Mouse (Mus musculus): ENCODE measurements around the gene Defb28. TPM values are rescaled to one million over a fixed set of nuclear protein-coding genes. Genes with fewer than 3 reads are reported as not detected.

Defb28 gene
- polyA plus RNA-seq, 1 experiment from 2014 or later: not detected

DNA sequence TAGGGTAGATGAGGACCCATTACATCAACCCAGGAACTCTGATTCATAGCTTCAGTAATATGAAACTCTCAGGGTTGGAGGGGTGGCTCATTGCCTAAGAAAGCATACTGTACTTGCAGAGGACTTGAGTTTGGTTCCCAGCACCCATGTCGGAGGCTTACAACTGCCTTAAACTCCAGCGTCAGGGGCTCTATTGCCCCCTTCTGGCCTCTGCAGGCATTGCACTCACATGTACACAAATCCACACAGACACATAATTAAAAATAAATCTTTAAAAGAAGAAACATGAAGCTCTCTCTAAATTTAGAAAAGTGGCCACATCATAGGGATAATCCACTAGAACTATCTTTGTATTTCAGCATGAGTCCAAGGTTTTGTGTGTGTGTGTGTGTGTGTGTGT lies 24.8 kb downstream of the Defb28 start:
- H3K4me2 ChIP-seq (ENCODE audit: low read length): no peak overlapping the region
- H3K4me1 ChIP-seq (replicated peaks; ENCODE audit: control insufficient read depth, insufficient read depth, low read length): no peaks in the 10 kb centered on the region
- H3K27me3 ChIP-seq (replicated peaks; ENCODE audit: control insufficient read depth, insufficient read depth, low read length): no peaks in the 10 kb centered on the region
- no peak overlapping the region for H3K9ac ChIP-seq (ENCODE audit: low read length)
- 71% methylated on average over 2 of the region's 2 CpGs for WGBS
- no peaks in the 10 kb centered on the region for H3K36me3 ChIP-seq (ENCODE audit: control insufficient read depth, insufficient read depth, low read length)
- no peaks in the 10 kb centered on the region for H3K9me3 ChIP-seq (ENCODE audit: control insufficient read depth, low read length)
- DNase-seq (ENCODE audit: low spot score) (no peak), ATAC-seq (replicated peaks; ENCODE audit: low FRiP score, low TSS enrichment, low read depth) (no peak)
- no peak overlapping the region for H3K27ac ChIP-seq (ENCODE audit: low read depth)
- H3K4me3 ChIP-seq (ENCODE audit: low read depth, low read length): no peak overlapping the region

DNA sequence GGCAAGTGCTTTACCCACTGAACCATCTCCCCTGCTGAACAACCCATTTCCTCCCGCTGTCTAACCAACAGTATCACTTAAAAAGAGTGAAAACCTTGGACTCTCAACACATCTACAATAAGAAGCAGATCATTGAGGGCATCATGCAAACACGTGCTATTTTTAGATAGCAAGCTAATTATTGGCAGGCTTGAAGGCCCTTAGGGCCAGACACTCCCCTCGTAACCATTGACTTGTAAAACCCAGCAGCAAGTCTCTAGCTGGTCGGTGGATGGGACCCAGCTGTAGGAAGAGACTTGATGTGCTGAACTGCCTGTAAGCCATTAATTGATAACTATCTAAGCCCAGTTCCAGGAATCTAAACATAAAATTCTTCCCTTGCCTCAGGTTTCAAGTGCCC lies 25.4 kb downstream of the Defb28 start:
- H3K4me1 ChIP-seq (replicated peaks; ENCODE audit: control insufficient read depth, insufficient read depth, low read length): no peaks in the 10 kb centered on the region
- no peak overlapping the region for H3K4me2 ChIP-seq (ENCODE audit: low read length)
- no peaks in the 10 kb centered on the region for H3K36me3 ChIP-seq (ENCODE audit: control insufficient read depth, insufficient read depth, low read length)
- ATAC-seq (replicated peaks; ENCODE audit: low FRiP score, low TSS enrichment, low read depth) (no peak), DNase-seq (ENCODE audit: low spot score) (no peak)
- H3K4me3 ChIP-seq (ENCODE audit: low read depth, low read length): no peak overlapping the region
- 67% methylated on average over 4 of the region's 4 CpGs for WGBS
- H3K27me3 ChIP-seq (replicated peaks; ENCODE audit: control insufficient read depth, insufficient read depth, low read length): no peaks in the 10 kb centered on the region
- no peak overlapping the region for H3K27ac ChIP-seq (ENCODE audit: low read depth)
- no peaks in the 10 kb centered on the region for H3K9me3 ChIP-seq (ENCODE audit: control insufficient read depth, low read length)
- no peak overlapping the region for H3K9ac ChIP-seq (ENCODE audit: low read length)

DNA sequence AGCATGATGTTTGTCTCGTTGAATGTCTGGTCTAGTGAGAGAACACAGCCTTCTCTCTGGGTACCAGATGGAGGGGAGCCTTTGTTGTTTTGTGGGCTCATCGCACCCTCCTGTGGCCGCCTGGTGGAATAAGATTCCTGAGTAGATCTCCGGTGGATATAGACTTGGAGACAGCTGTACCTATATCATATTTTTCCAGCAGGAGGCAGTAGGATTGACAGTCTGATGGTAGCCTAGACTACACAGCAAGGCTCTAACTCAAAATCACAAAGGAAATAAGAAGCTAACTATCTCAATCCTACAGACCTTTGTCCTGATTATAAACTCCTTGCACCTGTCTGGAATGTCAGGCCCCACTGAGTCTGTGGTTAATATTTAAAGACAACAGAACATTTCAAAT lies 26.6 kb downstream of the Defb28 start:
- no peaks in the 10 kb centered on the region for H3K36me3 ChIP-seq (ENCODE audit: control insufficient read depth, insufficient read depth, low read length)
- no peak overlapping the region for H3K9ac ChIP-seq (ENCODE audit: low read length)
- no peak overlapping the region for H3K27ac ChIP-seq (ENCODE audit: low read depth)
- H3K4me2 ChIP-seq (ENCODE audit: low read length): no peak overlapping the region
- H3K27me3 ChIP-seq (replicated peaks; ENCODE audit: control insufficient read depth, insufficient read depth, low read length): no peaks in the 10 kb centered on the region
- H3K4me3 ChIP-seq (ENCODE audit: low read depth, low read length): no peak overlapping the region
- WGBS: 22% methylated on average over 4 of the region's 4 CpGs
- H3K4me1 ChIP-seq (replicated peaks; ENCODE audit: control insufficient read depth, insufficient read depth, low read length): no peaks in the 10 kb centered on the region
- ATAC-seq (replicated peaks; ENCODE audit: low FRiP score, low TSS enrichment, low read depth) (peak; percentile 80), DNase-seq (ENCODE audit: low spot score) (peak; percentile 58)
- no peaks in the 10 kb centered on the region for H3K9me3 ChIP-seq (ENCODE audit: control insufficient read depth, low read length)

DNA sequence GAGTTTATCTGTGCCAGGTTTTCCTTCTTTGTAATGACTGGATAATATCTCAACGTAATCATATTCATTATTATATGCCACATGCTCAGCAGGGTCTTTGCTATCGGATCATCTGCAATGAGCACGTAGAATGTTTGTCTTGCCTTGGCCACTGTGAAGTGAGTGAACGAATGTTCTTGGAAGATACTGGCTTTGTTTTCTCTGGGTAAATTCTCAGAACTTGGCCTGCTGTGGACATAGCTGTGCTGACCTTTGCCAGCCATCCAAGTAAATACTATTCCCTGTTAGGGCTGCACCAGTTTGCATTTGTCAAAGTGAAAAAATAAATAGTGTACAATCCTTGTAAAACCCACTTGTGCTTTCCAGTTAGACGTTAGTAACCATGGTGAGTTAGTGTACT lies 30.1 kb downstream of the Defb28 start:
- no peaks in the 10 kb centered on the region for H3K36me3 ChIP-seq (ENCODE audit: control insufficient read depth, insufficient read depth, low read length)
- no peaks in the 10 kb centered on the region for H3K9me3 ChIP-seq (ENCODE audit: control insufficient read depth, low read length)
- no peak overlapping the region for H3K4me3 ChIP-seq (ENCODE audit: low read depth, low read length)
- no peak overlapping the region for H3K27ac ChIP-seq (ENCODE audit: low read depth)
- no peak overlapping the region for H3K4me2 ChIP-seq (ENCODE audit: low read length)
- H3K4me1 ChIP-seq (replicated peaks; ENCODE audit: control insufficient read depth, insufficient read depth, low read length): no peaks in the 10 kb centered on the region
- 56% methylated on average over 5 of the region's 5 CpGs for WGBS
- no peaks in the 10 kb centered on the region for H3K27me3 ChIP-seq (replicated peaks; ENCODE audit: control insufficient read depth, insufficient read depth, low read length)
- ATAC-seq (replicated peaks; ENCODE audit: low FRiP score, low TSS enrichment, low read depth) (no peak), DNase-seq (ENCODE audit: low spot score) (no peak)
- no peak overlapping the region for H3K9ac ChIP-seq (ENCODE audit: low read length)

DNA sequence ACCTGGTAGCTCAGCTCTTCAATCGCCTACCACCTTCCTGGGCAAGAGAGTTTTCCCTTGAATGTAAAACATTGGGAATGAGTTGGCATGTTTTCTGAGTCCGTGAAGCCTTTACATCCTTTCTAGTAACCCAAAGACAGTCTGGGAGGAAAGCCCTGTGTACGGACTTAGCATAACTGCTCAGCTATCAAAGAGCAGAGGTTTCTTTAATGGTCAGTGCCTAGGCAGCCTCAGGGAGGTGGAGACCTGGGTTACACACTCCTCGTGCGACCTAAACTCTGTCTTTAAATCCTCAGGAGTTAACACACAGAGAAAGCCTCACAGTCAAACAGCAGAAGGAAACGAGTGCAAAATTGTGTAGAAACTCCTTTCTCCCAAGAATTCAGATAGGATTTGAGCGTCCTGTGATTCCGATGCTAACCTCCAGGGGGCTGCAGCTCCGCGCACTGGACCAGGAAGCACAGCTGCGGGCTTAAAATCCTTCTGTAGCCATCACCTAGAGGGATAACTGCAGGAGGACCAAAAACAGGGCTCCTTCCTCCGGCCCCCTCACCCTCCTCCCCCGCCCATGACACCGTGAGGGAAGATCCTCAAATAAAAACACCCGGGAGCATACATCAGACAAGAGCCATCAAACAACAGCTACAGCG lies 35.8 kb downstream of the Defb28 start:
- Histone ChIP-seq H3K9ac (ENCODE audit: low read length) (no peak overlapping the region), H3K4me3 (ENCODE audit: low read depth, low read length) (no peak overlapping the region), H3K4me2 (ENCODE audit: low read length) (no peak overlapping the region), H3K9me3 (ENCODE audit: control insufficient read depth, low read length) (no peaks in the 10 kb centered on the region), H3K27me3 (replicated peaks; ENCODE audit: control insufficient read depth, insufficient read depth, low read length) (no peaks in the 10 kb centered on the region), H3K27ac (ENCODE audit: low read depth) (no peak overlapping the region), H3K36me3 (ENCODE audit: control insufficient read depth, insufficient read depth, low read length) (no peaks in the 10 kb centered on the region), H3K4me1 (replicated peaks; ENCODE audit: control insufficient read depth, insufficient read depth, low read length) (no peaks in the 10 kb centered on the region)
- no peak for ATAC-seq (replicated peaks; ENCODE audit: low FRiP score, low TSS enrichment, low read depth)
- DNase-seq (ENCODE audit: low spot score): peak; percentile 86
- 13% methylated on average over 16 of the region's 16 CpGs for whole genome bisulfite sequencing

DNA sequence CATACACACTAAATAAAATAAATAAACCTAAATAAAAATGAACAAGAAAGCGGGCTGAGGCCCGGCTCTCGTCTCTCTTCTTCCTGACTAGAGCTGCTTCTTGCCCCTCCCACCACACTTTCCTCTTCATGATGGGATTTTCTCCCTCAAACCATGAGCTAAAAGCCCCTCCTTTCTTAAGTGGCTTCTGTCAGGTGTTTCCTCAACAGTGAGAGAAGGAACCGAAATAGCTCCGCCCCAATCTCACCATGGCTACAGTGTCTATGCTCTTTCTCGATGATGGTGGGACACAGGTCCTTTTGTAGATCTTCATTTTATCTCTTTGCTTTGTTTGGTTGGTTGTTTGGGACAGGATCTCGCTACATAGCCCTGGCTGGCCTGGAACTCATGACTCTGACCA lies 38.6 kb downstream of the Defb28 start:
- H3K4me2 ChIP-seq (ENCODE audit: low read length): no peak overlapping the region
- H3K27ac ChIP-seq (ENCODE audit: low read depth): no peak overlapping the region
- no peaks in the 10 kb centered on the region for H3K4me1 ChIP-seq (replicated peaks; ENCODE audit: control insufficient read depth, insufficient read depth, low read length)
- H3K4me3 ChIP-seq (ENCODE audit: low read depth, low read length): no peak overlapping the region
- no peak for ATAC-seq (replicated peaks; ENCODE audit: low FRiP score, low TSS enrichment, low read depth)
- DNase-seq (ENCODE audit: low spot score): no peak
- no peak overlapping the region for H3K9ac ChIP-seq (ENCODE audit: low read length)
- H3K9me3 ChIP-seq (ENCODE audit: control insufficient read depth, low read length): no peaks in the 10 kb centered on the region
- no peaks in the 10 kb centered on the region for H3K36me3 ChIP-seq (ENCODE audit: control insufficient read depth, insufficient read depth, low read length)
- WGBS: 81% methylated on average over 7 of the region's 7 CpGs
- H3K27me3 ChIP-seq (replicated peaks; ENCODE audit: control insufficient read depth, insufficient read depth, low read length): no peaks in the 10 kb centered on the region

DNA sequence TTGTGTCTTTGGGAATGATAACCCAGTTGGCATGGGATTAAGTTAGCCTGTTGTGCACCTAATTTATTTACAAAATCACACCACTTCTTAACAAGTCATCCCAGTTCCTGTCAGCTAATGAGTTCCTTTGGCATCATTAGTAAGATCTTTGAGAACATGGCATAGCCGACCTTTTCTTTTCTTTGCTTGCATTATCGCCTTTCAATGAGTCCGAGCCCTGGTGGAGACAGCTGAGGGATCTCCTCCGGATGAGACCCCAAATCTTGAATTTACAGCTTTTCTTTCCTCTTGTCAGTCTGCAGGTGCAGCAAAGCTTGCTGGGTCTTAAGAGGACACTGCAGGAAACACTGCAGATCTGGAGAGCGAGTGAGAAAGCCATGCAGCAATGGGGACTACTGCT lies 51.0 kb downstream of the Defb28 start, which contains the start of gene Gm17416:
Gm17416 (plus strand) TSS at position 301 of the 400 bp plus-strand sequence.
- H3K27ac ChIP-seq (ENCODE audit: low read depth): no peak within 1 kb of the TSS
- H3K9ac ChIP-seq (ENCODE audit: low read length): no peak within 1 kb of the TSS
- no peaks in the 10 kb centered on the region for H3K4me1 ChIP-seq (replicated peaks; ENCODE audit: control insufficient read depth, insufficient read depth, low read length)
- no peaks in the 10 kb centered on the region for H3K27me3 ChIP-seq (replicated peaks; ENCODE audit: control insufficient read depth, insufficient read depth, low read length)
- H3K4me3 ChIP-seq (ENCODE audit: low read depth, low read length): no peak within 1 kb of the TSS
- ATAC-seq (replicated peaks; ENCODE audit: low FRiP score, low TSS enrichment, low read depth): no peak
- 90% methylated on average over 5 of the region's 5 CpGs for WGBS
- H3K9me3 ChIP-seq (ENCODE audit: control insufficient read depth, low read length): no peaks in the 10 kb centered on the region
- H3K36me3 ChIP-seq (ENCODE audit: control insufficient read depth, insufficient read depth, low read length): no peaks in the 10 kb centered on the region
- H3K4me2 ChIP-seq (ENCODE audit: low read length): no peak within 1 kb of the TSS
- no peak for DNase-seq (ENCODE audit: low spot score)

DNA sequence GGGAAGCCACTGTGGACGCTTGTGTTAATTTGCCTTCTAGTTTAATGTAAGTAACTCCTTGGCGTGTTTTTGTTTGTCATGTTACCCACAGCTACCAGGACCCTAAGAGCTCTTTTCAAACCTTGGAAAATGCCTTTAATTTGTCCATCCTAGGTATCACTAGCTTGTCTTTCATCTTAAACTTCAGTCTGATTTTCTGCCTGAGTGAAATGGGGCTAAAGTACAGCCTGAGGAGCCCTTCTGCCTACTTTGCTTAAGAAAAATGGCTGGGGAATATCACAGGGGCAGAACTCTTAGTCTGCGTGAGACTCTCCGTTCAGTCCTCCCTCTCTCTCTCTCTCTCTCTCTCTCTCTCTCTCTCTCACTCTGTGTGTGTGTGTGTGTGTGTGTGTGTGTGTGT lies 51.8 kb downstream of the Defb28 start:
- no peak for DNase-seq (ENCODE audit: low spot score)
- no peak overlapping the region for H3K4me2 ChIP-seq (ENCODE audit: low read length)
- no peaks in the 10 kb centered on the region for H3K36me3 ChIP-seq (ENCODE audit: control insufficient read depth, insufficient read depth, low read length)
- no peak overlapping the region for H3K4me3 ChIP-seq (ENCODE audit: low read depth, low read length)
- H3K27ac ChIP-seq (ENCODE audit: low read depth): no peak overlapping the region
- H3K9ac ChIP-seq (ENCODE audit: low read length): no peak overlapping the region
- H3K9me3 ChIP-seq (ENCODE audit: control insufficient read depth, low read length): no peaks in the 10 kb centered on the region
- no peaks in the 10 kb centered on the region for H3K27me3 ChIP-seq (replicated peaks; ENCODE audit: control insufficient read depth, insufficient read depth, low read length)
- ATAC-seq (replicated peaks; ENCODE audit: low FRiP score, low TSS enrichment, low read depth): no peak
- H3K4me1 ChIP-seq (replicated peaks; ENCODE audit: control insufficient read depth, insufficient read depth, low read length): no peaks in the 10 kb centered on the region
- WGBS: 74% methylated on average over 4 of the region's 4 CpGs

DNA sequence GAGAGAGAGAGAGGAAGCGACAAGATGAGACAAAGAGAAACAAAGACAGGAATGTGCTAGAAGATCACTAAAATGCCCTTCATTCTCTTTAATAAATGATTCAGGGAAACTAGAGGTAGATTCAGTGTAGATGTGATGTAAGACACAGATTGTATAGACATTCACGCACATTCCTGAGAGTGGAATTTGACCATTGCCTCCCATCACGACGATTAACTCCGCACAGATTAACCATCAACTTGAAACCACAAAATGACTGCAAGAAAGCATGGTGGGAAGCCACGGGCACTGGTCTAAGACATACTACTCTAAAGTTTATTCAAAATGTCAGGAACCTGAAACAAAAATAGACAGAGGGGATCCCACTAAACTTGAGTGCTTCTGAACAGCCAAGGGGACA lies 52.3 kb downstream of the Defb28 start:
- H3K36me3 ChIP-seq (ENCODE audit: control insufficient read depth, insufficient read depth, low read length): no peaks in the 10 kb centered on the region
- no peak overlapping the region for H3K27ac ChIP-seq (ENCODE audit: low read depth)
- H3K9ac ChIP-seq (ENCODE audit: low read length): no peak overlapping the region
- no peak overlapping the region for H3K4me2 ChIP-seq (ENCODE audit: low read length)
- 59% methylated on average over 6 of the region's 6 CpGs for WGBS
- H3K9me3 ChIP-seq (ENCODE audit: control insufficient read depth, low read length): no peaks in the 10 kb centered on the region
- no peaks in the 10 kb centered on the region for H3K4me1 ChIP-seq (replicated peaks; ENCODE audit: control insufficient read depth, insufficient read depth, low read length)
- no peak overlapping the region for H3K4me3 ChIP-seq (ENCODE audit: low read depth, low read length)
- H3K27me3 ChIP-seq (replicated peaks; ENCODE audit: control insufficient read depth, insufficient read depth, low read length): no peaks in the 10 kb centered on the region
- no peak for ATAC-seq (replicated peaks; ENCODE audit: low FRiP score, low TSS enrichment, low read depth)
- DNase-seq (ENCODE audit: low spot score): no peak

Data from intestine, embryonic 14.5 days (tissue).